Mouse (Mus musculus) heart, adult 18-20 months (tissue): ENCODE measurements around the gene Best1. TPM values are rescaled to one million over a fixed set of nuclear protein-coding genes. Genes with fewer than 3 reads are reported as not detected.

Source experiments
- DNase-seq, 2 experiments: peaks; one replicate each; pipeline ENCODE4 v3.0.0; 2021 to 2022; ENCODE audit warnings: mixed read lengths in 1 of 2
- long read RNA-seq, 2 experiments: library from polyadenylated mRNA; stranded (forward); transcript quantifications; one replicate each; pipeline ENCODE4 v2.0.0; 2021
- total RNA-seq, 2 experiments: library from RNA; stranded (reverse); gene quantifications; 2 replicates each; pipeline ENCODE4 v1.2.3; 2021

Best1 gene
- under 1 TPM; 0.12 to 0.13 TPM for total RNA-seq
- long read RNA-seq, experiment 1, result 0 reads
- long read RNA-seq, experiment 2, result 0 reads

- DNase-seq, result no peak
Measured at GRCm38 (mm10) chr19:10001206-10001969, at the start of gene Best1, which contains the start of gene Rab3il1. Best1 (minus strand) TSS chr19:10001633. Rab3il1 (plus strand) TSS chr19:10001669.

GRCm38 (mm10) chr19:10050438-10050837 is 49.0 kb upstream of the Best1 start:
- DNase-seq, result no peak

GRCm38 (mm10) chr19:10049533-10049932 is 48.1 kb upstream of the Best1 start:
- DNase-seq, result no peak

DNA sequence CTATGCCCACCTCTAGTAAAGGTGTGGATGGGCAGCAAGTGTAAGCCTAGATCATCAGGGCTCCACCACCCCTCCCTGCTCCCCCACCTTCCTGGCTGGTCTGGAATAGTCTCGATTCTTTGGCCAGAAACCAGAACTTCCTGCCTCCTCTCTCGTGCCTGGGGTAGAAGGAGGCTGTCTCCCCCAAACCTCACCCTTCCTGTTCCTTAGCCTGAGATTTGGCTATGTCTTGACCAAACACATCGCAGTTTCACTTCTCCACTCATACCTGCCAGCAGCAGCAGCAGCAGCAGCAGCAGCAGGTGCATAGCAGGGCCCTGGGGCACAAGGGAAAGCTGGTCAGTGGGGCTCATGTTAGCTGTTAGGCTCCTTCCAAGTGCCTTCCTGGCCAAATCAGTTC is 45.5 kb upstream of the Best1 start:
- DNase-seq, result peak; percentile 51 to 65

GRCm38 (mm10) chr19:10046346-10046745 is 44.9 kb upstream of the Best1 start:
- DNase-seq, result peak; percentile 37 to 58

- no peak for DNase-seq
Measured at GRCm38 (mm10) chr19:10045707-10046106, 44.3 kb upstream of the Best1 start.

DNA sequence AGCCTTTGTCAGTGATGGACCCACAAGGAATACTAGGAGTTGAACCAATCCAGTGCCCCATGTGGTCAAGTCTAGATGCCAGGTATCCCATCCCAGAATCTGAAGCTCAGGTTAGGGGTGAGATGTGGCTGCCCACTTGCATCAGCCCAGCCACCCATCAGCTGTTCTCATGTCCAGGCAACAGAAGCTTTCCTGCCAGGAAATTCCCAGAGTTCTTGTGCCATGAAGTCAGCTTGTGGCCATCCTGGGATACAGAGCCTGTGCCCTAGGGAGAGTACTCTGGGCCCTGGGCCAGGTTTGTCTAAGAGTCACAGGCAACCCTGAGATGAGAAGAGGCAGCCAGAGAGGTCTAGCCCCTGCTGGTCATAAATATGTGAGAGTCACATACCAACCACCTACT is 42.2 kb upstream of the Best1 start:
- DNase-seq, result peak; percentile 80 to 86

DNA sequence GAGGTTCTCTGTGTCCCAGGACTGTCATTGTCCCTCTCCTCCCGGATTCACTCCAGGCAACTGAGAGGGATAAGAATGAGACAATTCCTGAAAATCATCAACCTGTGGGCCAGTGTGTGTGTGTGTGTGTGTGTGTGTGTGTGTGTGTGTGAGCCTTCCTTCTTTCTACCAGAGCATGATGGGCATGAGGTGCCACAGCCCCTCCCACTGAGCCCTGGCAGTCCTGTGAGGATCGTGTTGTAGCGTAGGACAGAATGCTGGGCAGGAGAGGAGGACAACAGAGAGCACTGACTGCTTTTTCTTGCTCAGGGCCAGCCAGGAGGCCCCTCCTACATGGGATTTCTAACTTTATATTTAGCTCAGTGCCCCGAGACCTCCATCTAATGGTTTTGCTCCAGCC is 41.4 kb upstream of the Best1 start:
- no peak for DNase-seq

DNA sequence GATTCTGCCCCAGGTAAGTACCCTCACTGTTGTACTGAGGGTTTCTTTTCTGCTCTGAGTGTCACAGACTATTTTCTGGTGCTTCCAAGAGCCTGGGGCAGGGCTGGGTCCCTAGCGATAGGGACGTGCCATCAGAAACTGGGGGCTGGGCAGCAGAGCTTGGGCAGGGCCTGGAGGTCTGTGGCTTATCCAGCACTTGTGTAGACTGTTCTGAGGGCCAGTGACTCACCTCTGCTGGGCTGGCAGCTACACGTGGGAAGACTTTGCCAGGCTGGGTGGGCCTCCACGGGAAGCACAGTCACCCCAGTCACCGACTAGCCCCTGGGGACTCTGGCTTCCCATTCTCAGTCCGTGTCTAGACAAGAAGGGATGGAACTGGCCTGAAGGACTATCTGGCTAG is 40.8 kb upstream of the Best1 start:
- peak; percentile 64 to 68 for DNase-seq

GRCm38 (mm10) chr19:10041388-10042148 is 40.1 kb upstream of the Best1 start, which contains the start of gene Fads3:
Fads3 (plus strand) TSS chr19:10041569.
- DNase-seq, result peak; percentile 88 to 93

DNA sequence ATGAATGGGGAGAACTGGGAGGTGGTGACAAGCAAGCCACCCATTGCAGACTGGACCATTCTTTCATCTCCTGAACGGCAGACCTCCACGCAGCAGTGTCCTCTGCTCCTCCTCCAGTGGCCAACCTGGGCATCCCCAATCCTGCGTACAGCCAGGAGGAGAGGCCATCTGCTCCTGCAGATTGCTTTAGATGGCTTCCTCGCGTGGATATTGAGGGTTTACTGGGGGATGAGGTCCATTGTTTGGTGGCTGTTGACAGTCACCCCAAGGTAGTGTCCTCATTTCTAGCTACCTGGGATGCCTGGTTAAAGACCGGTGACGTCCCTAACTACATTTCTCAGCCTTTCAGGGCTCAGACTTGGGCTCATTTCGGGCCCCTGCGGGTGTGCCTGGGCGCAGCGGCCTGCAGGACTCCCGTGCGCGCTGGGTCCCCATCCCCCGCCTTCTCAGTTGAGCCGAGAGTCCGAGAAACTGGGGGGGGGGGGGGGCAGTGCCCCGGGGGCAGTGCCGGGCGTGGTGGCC is 39.5 kb upstream of the Best1 start:
- DNase-seq, result no peak

DNA sequence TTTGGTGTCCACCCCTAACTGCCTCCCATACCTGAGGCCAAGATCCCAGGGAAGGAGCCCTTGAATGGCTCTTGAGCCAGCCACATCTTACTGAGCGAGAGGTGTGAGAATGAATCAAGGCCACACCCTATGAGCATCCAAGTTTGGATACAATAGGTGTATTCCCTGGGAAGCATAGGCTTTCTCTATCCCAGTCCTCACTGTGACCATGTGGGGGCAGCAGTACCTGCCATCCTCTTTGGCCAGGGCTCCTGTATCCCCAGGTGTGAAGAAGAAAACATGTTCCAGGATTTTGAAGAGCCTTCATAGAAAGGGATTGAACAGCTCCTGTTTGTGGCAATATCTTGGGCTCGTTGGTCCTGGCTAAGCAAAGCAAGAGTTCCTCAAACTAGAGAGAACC is 38.2 kb upstream of the Best1 start:
- peak in 1 of 2 experiments; percentile 41 for DNase-seq

- DNase-seq, result peak; percentile 64 to 65
Measured at GRCm38 (mm10) chr19:10038910-10039309, 37.5 kb upstream of the Best1 start.

- no peak for DNase-seq
Measured at GRCm38 (mm10) chr19:10038364-10038763, 36.9 kb upstream of the Best1 start.

- DNase-seq, result no peak
Measured at GRCm38 (mm10) chr19:10037534-10037933, 36.1 kb upstream of the Best1 start.

- peak; percentile 79 to 90 for DNase-seq
Measured at GRCm38 (mm10) chr19:10034785-10035447, 33.5 kb upstream of the Best1 start.

DNA sequence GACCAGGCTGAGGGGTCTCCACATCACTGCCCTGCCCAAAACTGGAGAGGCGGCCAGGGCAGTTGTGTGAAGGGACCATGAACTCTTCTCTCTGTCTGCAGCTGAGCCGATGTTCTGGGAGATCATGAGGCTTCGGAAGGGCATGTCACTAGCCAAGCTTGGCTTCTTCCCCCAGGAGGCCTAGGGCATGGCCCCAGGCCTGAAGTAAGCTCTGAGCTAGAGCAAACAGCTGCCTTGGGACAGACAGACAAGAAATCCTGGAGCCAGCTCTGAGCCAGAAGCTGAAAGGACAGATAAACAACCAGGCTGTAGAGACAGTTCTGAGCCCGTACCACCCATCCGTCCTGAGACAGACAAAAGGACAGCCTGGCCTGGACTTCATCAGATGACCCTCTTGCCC is 32.9 kb upstream of the Best1 start:
- DNase-seq, result peak in 1 of 2 experiments; percentile 44

- DNase-seq, result peak; percentile 67 to 80
Measured at GRCm38 (mm10) chr19:10033211-10033973, 32.0 kb upstream of the Best1 start.

- DNase-seq, result no peak
Measured at GRCm38 (mm10) chr19:10029746-10030145, 28.3 kb upstream of the Best1 start.

DNA sequence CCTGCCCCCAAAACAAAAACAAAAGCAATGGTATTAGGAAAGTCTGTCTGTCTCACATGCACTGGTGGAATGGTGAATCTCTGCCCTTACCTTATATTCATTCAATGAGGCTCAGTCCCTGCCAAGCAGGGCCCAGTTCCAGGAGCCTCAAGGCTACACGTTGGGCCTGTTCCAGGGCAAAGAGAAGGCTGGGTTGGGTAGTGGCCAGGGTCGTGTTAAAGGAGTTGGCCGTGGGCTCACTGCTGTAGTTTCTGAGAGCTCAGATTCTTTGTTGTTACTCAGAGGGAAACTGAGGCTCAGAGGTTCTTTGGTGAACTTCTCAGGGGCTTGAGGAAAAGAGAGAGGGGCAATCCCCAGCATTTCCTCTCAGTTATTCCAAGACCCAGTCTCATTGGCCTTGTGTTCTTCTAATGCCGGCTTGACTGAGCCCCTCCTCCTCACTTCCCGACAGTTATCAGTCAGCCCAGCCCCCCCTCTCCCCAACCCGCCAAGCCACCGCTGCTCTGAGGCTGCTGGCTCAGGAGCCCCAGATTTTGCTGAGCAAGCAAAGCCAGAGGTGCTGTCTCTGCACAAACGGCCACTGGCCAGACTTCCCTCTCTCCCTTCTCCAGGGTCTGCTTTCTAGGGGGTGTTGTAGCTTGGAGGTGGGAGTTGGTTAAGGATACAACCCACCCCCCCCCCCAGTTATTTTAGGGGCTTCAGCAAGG is 23.9 kb upstream of the Best1 start:
- peak; percentile 65 to 79 for DNase-seq

GRCm38 (mm10) chr19:10023304-10023758 is 21.9 kb upstream of the Best1 start:
- peak in 1 of 2 experiments; percentile 47 for DNase-seq
